In genomic region chr4:24154418-24154817, GRCm38 (mm10) we compare ENCODE assay signal across 8 mouse cellular contexts.
DNase-seq lines count a peak whose midpoint lies in the region; ATAC-seq and TF ChIP-seq lines count a peak whose summit lies in the region.
"Had no signal": no experiment of that assay in that cellular context is flagged by ENCODE, and none has a peak within 500 bp of the region (broad histone marks: within the 10 kb centered on the region; RNA-seq: fewer than 3 reads in every experiment).

No protein-coding gene starts in this region.

- 0 out of 2 replicates have a peak, but pooled peaks have one; percentile 56 for ATAC-seq in embryonic facial prominence, embryonic 12.5 days (ENCODE audit: insufficient number of reproducible peaks, insufficient read depth, low FRiP score, low TSS enrichment)
- ATAC-seq in hindbrain, embryonic 13.5 days (ENCODE audit: low FRiP score): peak; percentile 78; the same call in 1 of the 2 replicates
- ATAC-seq in megakaryocyte-erythroid progenitor cell, adult 5-6 weeks (replicated peaks; ENCODE audit: low FRiP score, low TSS enrichment, poor library complexity, severe bottlenecking): peak; percentile 50; the same call in 1 of the 2 replicates

- H3K79me2 ChIP-seq in MEL (ENCODE audit: control insufficient read depth, insufficient read depth, low read length, poor library complexity): no peaks in the 10 kb centered on the region

- 16% methylated on average over 8 of the region's 8 CpGs for WGBS in embryonic facial prominence, embryonic 12.5 days
- 18% methylated on average over 8 of the region's 8 CpGs for WGBS in hindbrain, embryonic 13.5 days
- WGBS in small intestine, adult 2 months: 22% methylated on average over 8 of the region's 8 CpGs

- H3K4me1 ChIP-seq in MEL (ENCODE audit: control insufficient read depth in 1 of 2, insufficient read depth in 2 of 2, low read length in 2 of 2): no peaks in the 10 kb centered on the region
- no peaks in the 10 kb centered on the region for H3K4me1 ChIP-seq in embryonic facial prominence, embryonic 12.5 days
- no peaks in the 10 kb centered on the region for H3K4me1 ChIP-seq in hindbrain, embryonic 13.5 days (replicated peaks)
- H3K4me1 ChIP-seq in small intestine, adult 2 months (ENCODE audit: control insufficient read depth, insufficient read depth, insufficient read length, low read length): no peaks in the 10 kb centered on the region
- H3K4me1 ChIP-seq: liver, embryonic 13.5 days had no signal

- TF ChIP-seq POLR2A in MEL (IDR thresholded peaks at IDR 0.05; ENCODE audit: control insufficient read depth in 1 of 2, insufficient read depth in 1 of 2, low read depth in 1 of 2, low read length in 2 of 2, poor library complexity in 1 of 2): no peak
- no peak for TF ChIP-seq POLR2A in small intestine, adult 2 months (IDR thresholded peaks at IDR 0.05; ENCODE audit: low read depth, low read length)

- no peak overlapping the region for H3K27ac ChIP-seq in MEL (ENCODE audit: control insufficient read depth, low read depth, low read length)
- H3K27ac ChIP-seq in embryonic facial prominence, embryonic 12.5 days: no peak overlapping the region
- no peak overlapping the region for H3K27ac ChIP-seq in hindbrain, embryonic 13.5 days
- no peak overlapping the region for H3K27ac ChIP-seq in small intestine, adult 2 months (ENCODE audit: insufficient read depth, low read depth, low read length)
- H3K27ac ChIP-seq: liver, embryonic 13.5 days had no signal

- TF ChIP-seq EP300 in MEL (IDR thresholded peaks at IDR 0.05; ENCODE audit: low read depth in 1 of 2, low read length in 2 of 2): no peak

- H3K9ac ChIP-seq in MEL (ENCODE audit: control insufficient read depth, low read depth, low read length, poor library complexity, severe bottlenecking): no peak overlapping the region
- H3K9ac ChIP-seq in embryonic facial prominence, embryonic 12.5 days: no peak overlapping the region
- no peak overlapping the region for H3K9ac ChIP-seq in hindbrain, embryonic 13.5 days
- H3K9ac ChIP-seq: liver, embryonic 13.5 days had no signal

- no peaks in the 10 kb centered on the region for H3K27me3 ChIP-seq in MEL (ENCODE audit: control insufficient read depth in 1 of 2, insufficient read depth in 2 of 2, low read length in 2 of 2)
- no peaks in the 10 kb centered on the region for H3K27me3 ChIP-seq in embryonic facial prominence, embryonic 12.5 days
- no peaks in the 10 kb centered on the region for H3K27me3 ChIP-seq in hindbrain, embryonic 13.5 days
- no peaks in the 10 kb centered on the region for H3K27me3 ChIP-seq in small intestine, adult 2 months (ENCODE audit: control insufficient read depth, insufficient read depth, low read length)
- H3K27me3 ChIP-seq: liver, embryonic 13.5 days had no signal

- TF ChIP-seq CTCF in MEL (IDR thresholded peaks at IDR 0.05 in 2 of 3, conservative IDR thresholded peaks at IDR 0.05 in 1 of 3; ENCODE audit: control insufficient read depth in 1 of 3, insufficient read depth in 1 of 3, low read depth in 2 of 3, low read length in 3 of 3, poor library complexity in 1 of 3, severe bottlenecking in 1 of 3): peak; percentile 69 to 89 (median 79)
- TF ChIP-seq CTCF in small intestine, adult 2 months (IDR thresholded peaks at IDR 0.05; ENCODE audit: extremely low read depth, insufficient read length, insufficient replicate concordance, low read depth, low read length): peak; percentile 47; the same call in 1 of the 2 replicates

- no peaks in the 10 kb centered on the region for H3K9me3 ChIP-seq in MEL (replicated peaks; ENCODE audit: insufficient read depth, low read length)
- H3K9me3 ChIP-seq in embryonic facial prominence, embryonic 12.5 days: no peaks in the 10 kb centered on the region
- no peaks in the 10 kb centered on the region for H3K9me3 ChIP-seq in hindbrain, embryonic 13.5 days
- H3K9me3 ChIP-seq: liver, embryonic 13.5 days had no signal

- no peak overlapping the region for H3K4me3 ChIP-seq in MEL (ENCODE audit: control insufficient read depth in 1 of 2, insufficient read depth in 1 of 2, low read depth in 2 of 2, low read length in 2 of 2)
- H3K4me3 ChIP-seq in embryonic facial prominence, embryonic 12.5 days: no peak overlapping the region
- H3K4me3 ChIP-seq in hindbrain, embryonic 13.5 days: no peak overlapping the region
- H3K4me3 ChIP-seq in small intestine, adult 2 months (ENCODE audit: low read depth, low read length): no peak overlapping the region
- H3K4me3 ChIP-seq: liver, embryonic 13.5 days had no signal

- no peaks in the 10 kb centered on the region for H3K36me3 ChIP-seq in MEL (ENCODE audit: control insufficient read depth in 1 of 2, insufficient read depth in 2 of 2, low read length in 2 of 2)
- no peaks in the 10 kb centered on the region for H3K36me3 ChIP-seq in embryonic facial prominence, embryonic 12.5 days
- H3K36me3 ChIP-seq in hindbrain, embryonic 13.5 days: no peaks in the 10 kb centered on the region
- no peaks in the 10 kb centered on the region for H3K36me3 ChIP-seq in small intestine, adult 2 months (ENCODE audit: control insufficient read depth, insufficient read depth, low read length)
- H3K36me3 ChIP-seq: liver, embryonic 13.5 days had no signal

- peak; percentile 57 for TF ChIP-seq RAD21 in MEL (IDR thresholded peaks at IDR 0.05; ENCODE audit: low read depth, low read length)

- H3K4me2 ChIP-seq in embryonic facial prominence, embryonic 12.5 days (replicated peaks): no peak overlapping the region
- H3K4me2 ChIP-seq in hindbrain, embryonic 13.5 days: no peak overlapping the region
- H3K4me2 ChIP-seq: liver, embryonic 13.5 days had no signal

- DNase-seq in MEL (ENCODE audit: low read depth, low spot score): peak; percentile 34
- peak; percentile 67 to 80 for DNase-seq in adrenal gland, postnatal 36 days
- peak; percentile 75 to 81 for DNase-seq in layer of hippocampus, postnatal 10 days (ENCODE audit: low spot score in 2 of 2)
- DNase-seq: liver, embryonic 13.5 days had no signal

TF ChIP-seq in MEL, 35 proteins besides CTCF, POLR2A, EP300 and RAD21:
- TF ChIP-seq SMC3 (IDR thresholded peaks at IDR 0.05; ENCODE audit: low read depth, low read length) (peak; percentile 75), MXI1 (IDR thresholded peaks at IDR 0.05; ENCODE audit: low read depth, low read length) (no peak), USF2 (IDR thresholded peaks at IDR 0.05; ENCODE audit: borderline replicate concordance in 1 of 2, insufficient read depth in 1 of 2, low read depth in 1 of 2, low read length in 2 of 2) (no peak), ZC3H11A (IDR thresholded peaks at IDR 0.05; ENCODE audit: low read depth, low read length) (peak; percentile 34; the same call in 1 of the 2 replicates)
